Mouse (Mus musculus) small intestine, adult 2 months (tissue): Measurements from ENCODE around the gene Cdc34.

ENCODE experiments used
- CTCF ChIP-seq: fragments of 200-500 bp; IDR thresholded peaks from 2 replicates; pipeline ENCODE4 v1.5.1; 2012; ENCODE audit warnings: low read depth, mild to moderate bottlenecking, control low read depth, inconsistent platforms, low read length, moderate library complexity, mixed read lengths; ENCODE audit not compliant: insufficient replicate concordance, insufficient read length; ENCODE audit errors: extremely low read depth
- POLR2A ChIP-seq: fragments of 200-500 bp; IDR thresholded peaks from 2 replicates; pipeline ENCODE4 v1.6.1; 2012; ENCODE audit warnings: low read depth, mild to moderate bottlenecking, control low read depth, inconsistent platforms, low read length, moderate library complexity

- TF ChIP-seq CTCF (peak; percentile 77), POLR2A (no peak)
Observed at GRCm38 (mm10) chr10:79712499-79713126, 30.6 kb downstream of the Cdc34 start.
